Mouse (Mus musculus): Measurements from ENCODE around the gene Tmem39b.

DNA sequence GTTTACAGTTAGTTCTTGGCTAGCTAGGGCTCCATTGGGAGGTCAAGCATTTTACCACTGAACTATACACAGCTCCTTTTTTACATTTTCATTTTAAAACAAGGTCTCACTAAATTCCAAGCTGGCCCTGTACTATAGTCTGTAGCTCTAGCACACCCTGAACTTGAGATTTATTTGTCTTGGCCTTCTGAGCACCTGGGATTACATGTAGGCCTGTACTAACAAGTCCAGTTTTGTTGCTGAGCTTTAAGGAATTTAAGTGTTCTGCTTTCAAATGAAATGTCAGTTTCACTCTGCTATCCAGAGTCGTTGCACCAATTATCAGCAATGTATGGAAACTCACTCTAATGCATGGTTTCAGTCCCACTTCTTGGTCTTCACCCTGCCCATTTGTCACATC, 39.5 kb upstream of the Tmem39b start:
- TF ChIP-seq CTCF (IDR thresholded peaks at IDR 0.05; ENCODE audit: control insufficient read depth, insufficient read depth, insufficient replicate concordance, low read depth, low read length) (no peak), POLR2A (IDR thresholded peaks at IDR 0.05; ENCODE audit: control insufficient read depth, low read depth, low read length) (no peak)
